Mouse (Mus musculus) gastrocnemius, postnatal 4 days (tissue): ENCODE results near the gene Efna5. TPM values are rescaled to one million over a fixed set of nuclear protein-coding genes. Genes with fewer than 3 reads are reported as not detected.

ENCODE experiments used
- DNase-seq, 2 experiments: peaks; one replicate each; pipeline ENCODE4 v3.0.0; 2021 to 2022; ENCODE audit warnings: low spot score in 2 of 2, mixed read lengths in 2 of 2
- long read RNA-seq, 2 experiments: library from polyadenylated mRNA; stranded (forward); transcript quantifications; one replicate each; pipeline ENCODE4 v2.0.0; 2021
- total RNA-seq, 2 experiments: library from RNA; stranded (reverse); gene quantifications; 2 replicates each; pipeline ENCODE4 v1.2.3; 2021

The Efna5 gene
- total RNA-seq, result 1 to 10 TPM; 6.2 to 8.4 TPM
- long read RNA-seq, experiment 1, partial matches to known transcripts, result 0 of 1 reads
- long read RNA-seq, experiment 1, other reads (novel, unspliced or antisense), result 1 of 1 reads
- long read RNA-seq, experiment 2, partial matches to known transcripts, result 0 of 1 reads
- long read RNA-seq, experiment 2, other reads (novel, unspliced or antisense), result 1 of 1 reads

DNA sequence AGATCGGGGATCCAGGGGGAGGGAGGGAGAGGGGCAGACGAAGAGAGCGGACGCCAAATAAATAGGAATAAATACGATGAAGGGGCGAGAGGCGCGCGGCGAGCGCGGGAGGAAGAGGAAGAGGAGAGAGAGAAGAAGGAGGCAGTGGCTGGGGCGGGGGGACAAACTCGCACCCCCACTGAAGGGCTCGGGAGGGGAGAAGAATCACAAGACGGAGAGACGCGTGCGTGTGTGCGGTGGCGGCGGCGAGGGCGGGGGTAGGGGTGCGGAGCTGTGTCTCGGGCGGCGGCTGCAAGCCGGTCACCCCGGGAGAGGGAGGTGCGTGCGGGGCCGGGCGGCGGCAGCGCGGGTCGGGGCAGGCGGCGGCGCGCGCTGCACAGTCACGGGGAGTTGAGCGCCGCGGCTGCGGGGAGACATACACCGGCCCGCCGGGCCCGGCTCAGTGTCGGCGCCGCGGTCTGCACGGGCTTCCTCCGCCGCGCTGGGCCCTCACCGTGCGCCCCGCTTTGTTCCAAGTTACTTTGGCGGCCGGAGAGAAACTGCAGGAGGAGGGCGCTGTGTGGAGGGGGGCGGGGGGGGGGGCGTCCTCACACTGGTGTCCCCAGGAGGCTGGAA lies at the start of gene Efna5:
Efna5 (minus strand) TSS at position 142 of the 615 bp plus-strand sequence.
- peak; percentile 21 to 39 for DNase-seq

DNA sequence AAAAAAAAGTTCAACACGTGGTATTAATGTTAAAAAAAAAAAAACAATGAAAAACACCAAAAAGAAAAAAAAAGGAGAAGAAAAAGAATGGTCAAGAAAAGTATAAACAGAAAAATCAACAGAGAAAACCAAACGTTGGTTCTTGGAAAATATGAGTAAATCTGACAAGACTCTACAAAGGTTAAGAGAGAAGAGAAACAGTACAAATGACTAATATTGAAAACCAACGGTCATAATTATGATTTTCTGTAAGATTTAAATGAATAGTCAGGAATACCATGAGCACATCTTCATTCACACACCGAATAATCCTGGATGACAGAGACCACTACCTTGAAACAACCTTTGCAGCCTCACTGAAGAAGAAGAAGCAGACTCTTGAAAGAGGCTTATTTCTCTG lies 34.2 kb upstream of the Efna5 start:
- no peak for DNase-seq

DNA sequence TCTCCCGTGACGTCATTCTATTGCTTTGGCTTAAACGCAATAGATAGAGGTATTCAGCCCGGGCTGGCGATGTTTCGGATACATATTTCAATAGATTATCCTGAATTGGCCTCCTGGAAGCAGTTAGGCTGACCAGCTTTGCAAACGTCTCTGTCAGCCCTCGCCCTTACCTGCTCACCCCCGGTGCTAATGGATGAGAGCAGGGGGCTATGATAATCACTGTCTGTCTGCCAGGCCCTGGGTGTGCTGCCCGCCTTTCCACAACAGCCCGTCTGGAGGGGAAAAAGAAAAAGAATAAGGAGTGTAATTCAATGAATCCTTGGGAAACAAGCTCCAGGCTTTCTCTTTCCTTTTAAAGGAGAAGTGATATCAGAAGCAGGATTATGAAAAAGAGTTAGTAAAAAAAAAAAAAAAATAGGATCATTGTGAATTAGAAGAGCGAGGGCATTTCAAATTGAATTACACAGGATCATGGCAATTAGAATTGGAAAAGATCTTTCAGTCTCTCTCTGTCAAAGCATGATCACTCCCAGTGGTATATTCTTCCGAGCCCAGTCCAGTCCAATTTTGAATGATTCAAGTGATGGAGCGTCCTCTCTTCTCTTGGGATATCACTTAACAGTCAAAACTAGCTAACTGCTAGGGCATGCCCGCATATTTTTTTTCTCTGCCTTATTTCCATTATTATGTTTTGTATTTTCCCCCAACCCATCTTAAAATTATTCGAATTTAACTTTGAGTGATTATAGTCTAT lies 24.8 kb upstream of the Efna5 start:
- no peak for DNase-seq

DNA sequence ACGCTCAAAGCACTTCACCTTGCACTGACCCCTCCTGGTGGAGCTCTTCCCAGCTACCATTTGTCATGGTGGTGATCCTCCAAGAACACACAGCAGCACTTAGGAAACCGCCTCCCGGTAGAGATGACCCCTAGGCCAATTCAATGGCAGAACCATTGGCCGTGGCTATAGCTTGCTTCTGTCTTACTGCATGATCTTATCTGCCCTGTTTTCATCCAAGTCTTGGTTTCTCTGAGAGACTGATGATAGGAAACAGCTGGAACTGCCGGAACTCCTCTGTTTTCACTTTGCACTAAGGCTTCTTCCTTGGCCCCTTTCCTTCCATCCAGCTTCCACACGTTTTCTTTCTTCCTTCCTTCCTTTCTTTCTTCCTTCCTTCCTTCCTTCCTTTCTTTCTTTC lies 17.9 kb upstream of the Efna5 start:
- no peak for DNase-seq

DNA sequence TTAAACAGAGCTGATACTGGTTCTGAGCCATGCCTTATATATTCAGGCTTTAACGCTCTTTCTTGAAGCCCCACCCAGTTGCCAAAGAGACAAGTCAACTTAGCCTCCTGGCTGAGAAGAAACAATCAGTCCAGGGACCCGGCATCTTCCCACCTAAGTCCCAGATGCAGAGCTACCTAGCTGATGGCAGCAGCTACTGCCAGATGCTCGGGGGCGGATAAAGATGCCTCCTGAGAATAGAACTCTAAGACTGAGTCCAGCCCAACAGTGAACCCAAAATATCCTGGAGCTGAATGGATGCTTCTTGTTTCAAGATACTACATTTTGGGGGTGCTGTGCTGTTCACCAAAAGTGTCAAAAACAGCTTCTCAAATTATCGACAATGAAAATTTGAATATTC lies 8.9 kb upstream of the Efna5 start:
- DNase-seq, result no peak

DNA sequence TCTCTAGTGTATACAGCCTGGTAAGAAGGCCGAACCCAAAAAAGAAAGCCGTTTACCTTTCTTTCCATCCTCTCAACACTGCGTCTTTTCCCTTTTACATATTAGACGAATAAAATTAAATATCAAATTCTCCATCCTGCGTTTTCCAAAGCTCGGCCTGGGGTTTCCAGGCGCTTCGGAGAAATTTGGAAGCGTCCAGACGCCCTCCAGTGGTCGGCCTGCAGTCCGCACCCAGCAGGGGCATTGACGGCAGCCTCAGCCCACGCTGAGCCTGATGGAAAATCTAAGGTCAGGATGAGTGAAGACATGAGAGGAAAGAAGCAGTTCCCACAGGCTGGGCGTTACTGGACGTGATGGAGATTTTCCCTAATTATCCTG lies 3.0 kb upstream of the Efna5 start:
- DNase-seq, result peak; percentile 72 to 83

DNA sequence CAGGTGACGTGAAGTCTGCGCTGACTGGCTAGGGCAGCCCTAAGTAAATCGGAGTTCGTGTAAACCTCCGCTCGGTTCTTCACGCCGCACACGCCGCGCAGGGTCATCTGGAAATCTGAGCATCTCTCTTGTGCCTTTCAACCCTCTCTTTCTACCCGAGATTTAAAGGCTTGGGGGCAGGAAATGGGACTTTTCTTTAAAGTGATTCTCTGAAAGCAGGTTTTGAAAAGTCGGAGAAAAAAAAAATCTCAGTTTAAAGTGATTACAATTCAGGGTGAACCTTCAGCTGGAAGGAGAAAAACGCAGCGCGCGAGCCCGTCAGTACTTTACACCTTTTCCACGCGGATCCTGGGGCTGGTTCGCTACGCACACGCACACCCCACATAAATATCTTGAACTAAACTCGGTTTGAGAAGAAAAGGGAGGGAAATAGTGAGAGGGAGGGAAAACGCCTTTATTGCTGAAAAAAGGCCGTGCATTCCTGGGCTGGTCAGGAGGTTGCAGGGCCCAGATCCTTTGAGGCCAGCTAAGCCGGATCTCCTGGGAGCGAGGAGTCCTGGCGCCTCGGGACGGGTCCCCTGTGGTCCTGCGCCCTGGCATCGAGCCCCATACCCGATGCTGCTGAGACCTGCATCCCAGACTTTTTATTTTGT lies 2.5 kb upstream of the Efna5 start:
- peak; percentile 23 to 43 for DNase-seq

DNA sequence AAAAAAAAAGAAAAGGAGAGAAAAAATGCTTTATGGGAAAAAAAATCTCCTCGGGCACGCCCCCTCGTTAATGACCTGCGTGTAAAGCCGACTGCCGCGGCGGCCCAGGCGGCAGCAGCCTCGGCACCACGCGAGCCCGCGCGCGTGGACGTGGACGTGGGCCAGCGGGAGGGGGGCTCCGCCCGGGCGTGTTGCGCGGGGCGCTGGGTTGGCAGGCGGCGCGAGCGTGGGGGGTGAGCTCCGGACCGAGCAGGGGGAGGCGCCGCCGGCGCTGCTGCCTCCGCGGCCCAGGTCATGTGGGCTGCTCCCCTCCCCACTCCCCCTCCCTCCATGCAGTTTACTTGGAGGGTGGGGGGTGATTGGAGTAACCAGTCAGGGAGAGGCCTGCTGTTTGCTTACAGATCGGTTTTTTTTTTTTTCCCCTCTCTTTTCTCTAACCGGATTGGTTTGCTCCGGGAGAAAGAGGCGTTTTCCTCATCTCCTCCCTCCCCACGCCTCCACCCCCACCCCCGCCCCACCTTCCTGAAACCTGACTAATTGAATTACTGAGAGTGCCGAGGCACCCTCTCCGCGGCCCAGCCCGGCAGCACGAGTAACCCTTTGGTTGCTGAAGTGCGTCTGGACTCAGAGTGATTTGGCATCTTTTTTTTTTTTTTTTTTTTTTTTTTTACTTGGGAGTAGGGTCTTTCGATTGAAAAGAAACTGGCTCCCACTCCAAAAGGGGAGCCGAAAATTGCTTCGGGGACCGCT lies 1.8 kb upstream of the Efna5 start:
- DNase-seq, result peak; percentile 57 to 74

DNA sequence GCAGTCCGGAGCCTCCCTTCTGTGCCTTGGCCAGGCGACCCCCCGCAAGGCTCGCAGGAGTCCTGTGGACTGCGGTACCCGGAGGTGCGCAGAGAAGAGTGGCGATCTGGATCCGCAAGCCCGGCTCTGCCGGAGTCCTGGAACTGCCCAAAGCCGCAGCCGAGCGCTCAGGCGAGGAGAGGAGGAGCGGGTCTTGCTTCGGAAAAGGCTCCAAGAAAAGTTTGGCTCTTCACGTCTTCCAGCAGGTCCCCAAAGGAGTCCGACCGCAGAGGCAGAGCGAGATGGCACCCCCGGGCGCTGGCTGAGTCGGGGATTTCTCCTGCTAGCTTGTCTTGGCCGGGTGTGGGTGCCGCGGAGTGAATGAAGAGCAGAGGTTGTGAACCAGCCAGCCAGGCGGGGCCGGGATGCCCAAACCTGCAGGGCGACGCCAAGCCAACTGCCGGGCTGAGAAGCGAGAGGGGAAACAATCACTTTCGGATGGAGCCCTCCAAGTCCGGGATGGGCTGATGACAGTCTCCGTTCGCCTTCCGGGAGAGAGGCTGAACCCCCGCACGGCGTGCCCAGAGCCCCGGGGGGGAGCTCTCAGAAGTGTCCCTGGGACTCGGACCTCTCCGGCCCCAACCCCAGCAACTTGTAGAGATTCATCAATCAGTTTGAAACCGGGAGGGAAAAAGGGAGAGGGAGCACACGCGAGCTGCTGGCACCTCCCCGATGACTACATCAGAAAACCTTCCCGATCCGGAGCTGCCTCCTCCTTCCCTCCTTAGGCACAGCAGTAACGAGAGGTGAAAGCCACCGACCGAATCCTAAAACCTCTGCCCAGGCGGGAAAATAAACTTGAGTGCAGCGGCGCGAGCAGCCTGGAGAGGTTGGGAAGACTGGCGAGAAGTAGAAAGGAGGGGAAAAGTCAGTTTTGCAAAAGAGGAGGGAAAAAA lies 941 bp upstream of the Efna5 start:
- peak; percentile 30 to 61 for DNase-seq

DNA sequence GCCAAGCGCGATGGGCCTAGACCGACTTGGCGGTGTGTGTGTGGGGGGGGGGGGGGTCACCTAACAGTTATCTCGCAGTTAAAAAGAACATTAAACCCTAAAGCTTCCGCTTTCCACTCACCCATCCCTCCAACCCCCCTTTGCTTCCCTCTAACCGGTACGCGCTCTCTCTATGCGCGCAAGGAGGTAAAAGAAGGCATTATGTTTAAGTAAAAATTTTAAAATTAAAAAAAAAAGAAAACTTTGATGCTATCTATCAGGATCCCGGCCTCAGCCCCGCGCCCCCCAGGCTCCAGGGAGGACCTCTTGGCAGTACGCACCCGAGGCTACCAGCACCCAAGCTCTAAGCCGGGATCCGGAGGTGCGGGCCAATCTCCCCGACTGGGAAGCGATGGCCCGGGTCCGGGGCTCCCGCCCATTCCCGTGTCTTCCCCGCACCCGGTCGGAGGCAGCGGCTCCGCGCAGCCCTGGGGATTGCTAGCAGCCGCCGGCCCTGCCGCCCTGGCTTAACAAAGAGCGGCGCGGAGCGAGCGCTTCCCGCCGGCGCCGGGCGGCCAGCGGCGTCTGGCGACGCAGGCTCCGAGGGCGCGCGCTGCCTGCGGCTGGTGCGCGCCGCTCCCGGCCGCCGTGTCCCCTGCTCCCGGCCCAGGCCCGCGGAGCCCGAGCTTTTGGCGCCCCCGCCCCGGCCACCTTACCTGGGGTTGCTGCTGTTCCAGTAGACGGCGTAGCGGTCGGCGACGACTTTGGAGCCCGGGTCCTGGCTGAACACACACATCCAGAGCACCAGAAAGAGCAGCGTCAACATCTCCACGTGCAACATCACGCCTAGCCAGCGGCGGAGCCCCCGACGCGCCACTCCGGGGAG lies 574 bp downstream of the Efna5 start:
- peak; percentile 26 to 47 for DNase-seq

DNA sequence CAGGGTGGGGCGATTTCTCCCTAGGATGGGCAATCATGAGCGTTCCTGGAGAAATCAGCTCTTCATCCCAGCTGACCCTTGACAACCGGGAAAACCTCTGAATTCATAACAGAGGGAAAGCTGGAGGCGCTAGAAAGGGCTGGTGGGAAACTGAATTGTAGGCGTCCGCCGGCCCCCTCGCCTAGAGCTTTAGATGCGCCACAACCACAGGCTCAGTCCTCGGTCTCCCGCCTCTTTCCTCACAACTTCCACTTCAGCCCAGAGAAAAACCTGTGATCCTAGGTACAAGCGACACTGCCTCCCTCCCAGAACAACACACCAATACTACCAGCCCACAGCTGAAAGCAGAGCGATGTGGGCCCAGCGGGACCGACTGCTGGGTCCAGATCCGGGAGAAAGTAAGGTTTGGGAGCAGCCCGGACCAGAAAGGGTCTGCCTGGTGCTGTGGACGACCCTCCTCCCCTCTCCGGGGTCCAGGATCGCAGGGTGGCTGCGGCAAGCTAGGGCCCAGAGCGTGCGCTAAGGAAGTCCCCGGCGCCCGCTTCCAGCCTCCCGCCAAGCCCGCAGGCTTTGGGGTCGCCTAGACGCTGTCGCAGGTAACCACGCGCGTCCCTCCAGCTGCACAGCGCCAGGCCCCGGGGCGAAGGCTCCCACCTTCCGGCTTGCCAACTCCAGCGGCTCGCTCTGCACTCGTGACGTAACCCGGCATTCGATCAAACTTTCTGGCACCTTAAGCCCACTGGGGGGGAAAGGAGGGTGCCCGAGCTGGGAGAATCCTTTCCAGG lies 1.4 kb downstream of the Efna5 start:
- peak; percentile 18 to 23 for DNase-seq

DNA sequence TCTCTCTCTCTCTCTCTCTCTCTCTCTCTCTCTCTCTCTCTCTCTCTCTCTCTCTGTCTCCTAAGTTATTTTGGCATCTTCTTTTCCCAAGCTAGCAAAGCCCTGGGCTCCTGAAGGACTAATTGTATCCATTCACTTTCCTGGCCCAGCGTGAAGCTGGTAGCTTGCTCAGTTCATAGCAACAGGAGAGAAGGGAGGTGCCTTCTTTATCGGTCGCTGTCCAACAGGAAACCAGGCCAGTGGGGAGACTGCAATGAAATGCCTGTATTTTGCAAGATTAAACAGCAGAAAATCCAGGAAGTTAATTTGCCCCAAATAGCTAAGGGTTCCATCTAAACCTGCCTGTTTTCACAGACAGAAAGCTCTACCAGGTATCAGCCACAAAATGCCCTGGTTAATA lies 5.4 kb downstream of the Efna5 start:
- no peak for DNase-seq

DNA sequence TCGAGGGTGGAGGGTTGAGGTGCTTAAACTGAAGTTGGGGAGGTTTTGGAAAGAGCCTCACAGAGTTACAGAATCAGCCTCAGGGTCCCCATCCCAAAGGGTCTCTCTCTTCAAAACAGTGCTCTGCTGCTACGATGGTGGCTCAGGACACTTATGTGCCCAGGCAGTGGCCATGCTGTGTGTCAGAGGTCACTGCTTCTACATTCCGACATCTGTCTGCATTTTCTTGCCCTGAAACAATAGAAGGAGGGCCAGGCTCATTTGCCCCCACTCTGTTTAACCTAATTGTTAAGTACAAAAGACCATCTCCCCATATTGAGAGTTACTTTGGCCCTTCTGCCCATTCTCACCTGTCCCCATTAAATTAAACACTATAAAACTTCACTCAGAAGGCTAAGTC lies 9.2 kb downstream of the Efna5 start:
- no peak for DNase-seq

DNA sequence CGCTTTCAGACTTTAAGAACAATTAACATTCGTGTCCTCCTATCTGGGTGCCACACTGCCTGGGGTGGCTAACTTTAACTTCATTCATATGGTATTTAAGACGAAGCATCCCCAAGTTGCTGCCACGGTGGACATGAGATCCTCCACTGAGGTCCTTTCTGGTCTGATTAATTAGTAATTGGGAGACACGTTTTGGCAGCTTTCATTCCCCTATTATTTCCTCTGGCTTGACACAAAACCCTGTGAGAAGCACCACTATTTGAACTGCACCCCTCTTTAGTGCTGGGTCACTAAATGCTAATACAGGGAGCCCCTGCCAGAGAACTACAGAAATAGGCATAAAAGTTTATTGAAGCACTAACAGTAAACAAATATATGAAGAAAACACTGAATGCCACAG lies 9.9 kb downstream of the Efna5 start:
- DNase-seq, result no peak

DNA sequence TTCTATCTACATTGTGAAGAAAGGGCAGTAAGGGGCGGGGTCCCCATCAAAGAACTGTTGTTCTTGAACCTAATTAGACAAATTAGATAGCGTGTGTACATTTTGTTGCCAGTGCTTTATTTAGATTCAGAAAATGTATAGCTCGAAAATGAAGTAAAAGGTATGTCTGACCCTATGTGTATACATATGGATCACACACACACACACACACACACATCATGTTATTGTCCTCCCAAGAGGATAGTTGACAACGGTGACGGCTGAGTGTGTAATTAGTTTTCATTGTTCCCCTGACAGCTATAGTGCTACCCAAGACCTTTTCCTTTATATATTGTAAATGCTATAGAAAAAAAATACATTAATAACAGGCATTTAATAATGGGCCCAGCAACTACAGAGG lies 10.7 kb downstream of the Efna5 start:
- DNase-seq, result no peak

DNA sequence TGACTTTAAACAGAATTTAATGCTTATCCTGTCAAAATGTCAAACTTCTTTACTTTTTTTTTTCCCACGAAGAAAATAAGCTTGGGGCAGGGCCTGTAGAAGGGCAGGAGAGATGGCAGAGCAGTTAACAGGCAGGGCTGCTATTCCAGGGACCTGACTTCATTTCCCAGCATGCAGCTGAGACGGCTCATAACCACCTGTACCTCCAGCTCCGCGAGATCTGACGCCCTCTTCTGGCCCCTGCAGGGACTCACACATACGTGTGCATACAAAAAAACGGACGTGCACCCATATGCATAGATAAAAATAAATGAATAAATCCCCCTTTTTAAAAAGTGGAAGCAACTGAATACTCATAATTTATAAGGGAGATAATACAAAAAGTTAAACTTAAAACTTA lies 16.2 kb downstream of the Efna5 start:
- no peak for DNase-seq

DNA sequence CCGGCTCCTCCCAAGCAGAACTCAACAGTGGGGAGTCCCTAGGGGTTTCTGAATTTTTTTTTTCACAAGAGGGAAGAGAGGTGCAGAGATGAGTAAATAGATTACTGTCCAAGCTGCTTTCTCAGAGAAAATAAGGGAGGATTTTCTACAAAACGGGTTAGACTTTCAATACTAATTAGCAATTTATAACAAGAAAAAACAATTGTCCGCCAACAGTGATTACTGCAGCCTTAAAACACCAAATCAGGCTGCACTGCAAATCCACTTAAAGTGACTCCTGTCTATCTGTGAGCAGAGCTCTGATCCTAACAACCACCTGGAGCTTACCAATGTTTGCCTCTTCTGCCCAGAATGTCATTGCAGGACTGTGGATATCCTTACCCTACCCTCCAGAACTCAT lies 18.1 kb downstream of the Efna5 start:
- no peak for DNase-seq

DNA sequence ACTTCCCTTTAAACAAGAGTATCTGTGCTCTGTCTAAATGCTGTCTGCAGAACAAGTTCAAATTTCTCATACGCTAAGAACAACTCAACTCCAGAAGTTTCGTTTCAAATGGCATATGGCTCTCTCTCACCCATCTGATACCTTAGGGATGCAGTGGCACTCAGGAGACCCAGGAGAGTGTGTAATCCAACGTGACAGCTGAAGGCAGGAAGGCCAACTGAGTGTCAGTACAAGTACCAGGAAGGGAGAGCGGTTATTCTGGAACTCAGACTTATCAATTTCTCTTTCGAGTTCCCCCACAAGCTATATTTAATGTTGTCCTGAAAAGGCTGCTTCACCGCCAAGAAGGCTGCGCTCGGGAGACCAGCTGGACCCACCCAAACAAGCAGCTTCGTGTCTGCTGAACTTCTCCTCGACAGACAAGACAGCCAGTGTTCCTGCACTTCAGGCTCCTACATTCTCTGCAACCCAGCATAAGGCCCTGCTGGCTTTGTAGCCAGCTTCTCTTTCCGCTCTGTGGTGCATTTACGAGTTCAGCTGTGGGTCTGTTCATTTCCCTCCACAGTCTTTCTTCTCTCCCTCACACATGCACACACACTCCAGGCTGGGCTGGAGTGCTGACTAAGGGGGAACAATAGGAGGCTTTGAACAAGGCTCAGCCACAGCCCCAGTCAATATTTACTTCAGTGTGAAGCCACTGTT lies 18.7 kb downstream of the Efna5 start:
- peak in 1 of 2 experiments; percentile 13 for DNase-seq
